Mouse (Mus musculus) cortical plate, adult 2 months (tissue): ENCODE measurements around the gene Dmpk.

ENCODE experiments used
- CTCF ChIP-seq: fragments of 200-500 bp; IDR thresholded peaks from 2 replicates; pipeline ENCODE4 v1.5.1; 2011; ENCODE audit warnings: mild to moderate bottlenecking, control low read depth, low read length; ENCODE audit not compliant: insufficient read depth; ENCODE audit errors: extremely low read depth
- POLR2A ChIP-seq: fragments of 200-500 bp; IDR thresholded peaks from 2 replicates; pipeline ENCODE4 v1.6.1; 2011; ENCODE audit warnings: mild to moderate bottlenecking, low read length, control low read depth; ENCODE audit not compliant: insufficient read depth; ENCODE audit errors: extremely low read depth

GRCm38 (mm10) chr7:19082171-19082570, 1.5 kb upstream of the Dmpk start:
- TF ChIP-seq CTCF (no peak), POLR2A (no peak)
